Mouse (Mus musculus) olfactory bulb, adult 2 months (tissue): ENCODE results near the gene Tmf1.

ENCODE experiments used
- CTCF ChIP-seq: fragments of 200-500 bp; IDR thresholded peaks from 2 replicates; pipeline ENCODE4 v1.5.1; 2012; ENCODE audit warnings: low read depth, mild to moderate bottlenecking, low read length, moderate library complexity; ENCODE audit not compliant: insufficient read depth
- POLR2A ChIP-seq: fragments of 200-500 bp; IDR thresholded peaks from 2 replicates; pipeline ENCODE4 v1.6.1; 2012; ENCODE audit warnings: mild to moderate bottlenecking, low read depth, low read length, moderate library complexity; ENCODE audit not compliant: insufficient read depth

- TF ChIP-seq POLR2A (no peak), CTCF (no peak)
These were observed 44.6 kb upstream of the Tmf1 start for GRCm38 (mm10) chr6:97223566-97223965.
